Mouse (Mus musculus) megakaryocyte, embryonic 14.5 days (primary cell): Measurements from ENCODE around the gene Acad11.

ENCODE experiments used
- FLI1 ChIP-seq: IDR thresholded peaks from 2 replicates; pipeline ENCODE4 v1.6.1; 2012; ENCODE audit warnings: low read length, inconsistent platforms, mixed read lengths
- GATA1 ChIP-seq: IDR thresholded peaks from 3 replicates; pipeline ENCODE4 v1.6.1; 2012; ENCODE audit warnings: mixed read lengths, low read length, inconsistent platforms, borderline replicate concordance

GRCm38 (mm10) chr9:104027186-104027585 is 36.0 kb upstream of the Acad11 start:
- TF ChIP-seq FLI1, result no peak
- no peak for TF ChIP-seq GATA1
